Mouse (Mus musculus) olfactory bulb, adult 2 months (tissue): ENCODE results near the gene Ptbp3. TPM values are rescaled to one million over a fixed set of nuclear protein-coding genes. Genes with fewer than 3 reads are reported as not detected.

Experiments
- H3K27ac ChIP-seq: fragments of 200-500 bp; 2 replicates; pipeline ENCODE4 v1.5.1; 2012; ENCODE audit warnings: low read depth, low read length; ENCODE audit not compliant: insufficient read depth
- H3K4me1 ChIP-seq: fragments of 200-500 bp; 2 replicates; pipeline ENCODE4 v1.6.1; 2012; ENCODE audit warnings: low read length; ENCODE audit not compliant: control insufficient read depth, insufficient read depth
- H3K4me3 ChIP-seq: fragments of 200-500 bp; 2 replicates; pipeline ENCODE4 v1.5.1; 2012; ENCODE audit warnings: mild to moderate bottlenecking, low read depth, low read length, moderate library complexity; ENCODE audit not compliant: insufficient read depth
- CTCF ChIP-seq: fragments of 200-500 bp; IDR thresholded peaks from 2 replicates; pipeline ENCODE4 v1.5.1; 2012; ENCODE audit warnings: low read depth, mild to moderate bottlenecking, low read length, moderate library complexity; ENCODE audit not compliant: insufficient read depth
- POLR2A ChIP-seq: fragments of 200-500 bp; IDR thresholded peaks from 2 replicates; pipeline ENCODE4 v1.6.1; 2012; ENCODE audit warnings: mild to moderate bottlenecking, low read depth, low read length, moderate library complexity; ENCODE audit not compliant: insufficient read depth
- WGBS: fragments of 180-500 bp; shearing (Covaris S2); methylation state at CpG from one replicate; pipeline ENCODE4 v1.1.7; 2018; 5-methylcytosine and 5-hydroxymethylcytosine counted together
- polyA plus RNA-seq: library from polyadenylated mRNA; stranded (reverse); fragments of >200 nt; gene quantifications from 2 replicates; pipeline ENCODE4 v1.2.4, GENCODE M21; 2012; ENCODE audit warnings: low replicate concordance; ENCODE audit not compliant: missing spikeins, insufficient read depth, insufficient read length

The Ptbp3 gene
- polyA plus RNA-seq, 1 experiment, result not detected

DNA sequence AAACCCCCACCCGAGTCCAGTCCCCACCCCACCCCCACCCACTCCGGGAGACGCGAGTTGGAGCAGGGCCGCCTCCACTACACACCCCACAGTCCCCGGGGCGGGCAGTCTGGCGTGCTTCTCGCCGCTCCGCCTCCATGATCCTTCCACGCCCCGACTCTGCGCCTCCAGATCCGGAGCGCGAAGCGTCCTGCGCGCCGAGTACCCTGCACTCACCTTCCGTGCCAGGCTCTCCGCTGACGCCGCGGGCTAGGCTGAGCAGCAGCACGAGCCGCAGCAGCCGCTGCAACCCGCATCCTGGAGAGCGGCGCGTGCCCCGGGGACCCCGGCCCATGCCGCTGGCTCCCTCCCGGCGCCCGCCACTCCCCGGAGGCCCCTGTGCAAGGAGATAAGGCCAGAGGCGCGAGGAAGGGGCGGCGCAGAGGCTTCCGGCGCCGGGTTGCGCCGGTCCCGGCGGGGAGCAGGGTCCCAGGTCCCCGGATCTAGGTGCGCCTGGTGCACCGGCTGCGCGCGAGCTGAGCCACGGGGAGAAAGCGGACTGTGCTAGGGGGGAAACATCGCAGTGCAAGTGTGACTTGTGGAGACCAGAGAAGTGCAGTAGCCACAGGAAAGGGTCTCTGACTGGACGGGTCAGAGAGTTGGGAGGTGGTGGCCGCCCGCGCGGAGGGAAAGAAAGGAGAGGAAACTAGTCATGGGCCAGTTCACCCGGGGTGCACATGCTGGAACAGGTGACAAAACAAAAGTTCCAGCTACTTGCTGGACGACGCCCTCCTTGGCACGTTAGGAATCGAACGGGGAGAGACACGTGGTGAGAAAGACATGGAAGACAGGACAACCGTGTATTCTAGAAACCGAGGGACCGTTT lies 110.9 kb downstream of the Ptbp3 start, which contains the start of gene Susd1:
Susd1 (minus strand) TSS at position 644 of the 865 bp plus-strand sequence.
- Histone ChIP-seq H3K4me3 (peak within 1 kb of the TSS; percentile 72), H3K4me1 (peaks cover 2% of the 10 kb centered on the region; the same call in 1 of the 2 replicates), H3K27ac (no peak within 1 kb of the TSS)
- TF ChIP-seq CTCF (no peak), POLR2A (no peak)
- under 1% methylated on average over 75 of the region's 75 CpGs for WGBS

DNA sequence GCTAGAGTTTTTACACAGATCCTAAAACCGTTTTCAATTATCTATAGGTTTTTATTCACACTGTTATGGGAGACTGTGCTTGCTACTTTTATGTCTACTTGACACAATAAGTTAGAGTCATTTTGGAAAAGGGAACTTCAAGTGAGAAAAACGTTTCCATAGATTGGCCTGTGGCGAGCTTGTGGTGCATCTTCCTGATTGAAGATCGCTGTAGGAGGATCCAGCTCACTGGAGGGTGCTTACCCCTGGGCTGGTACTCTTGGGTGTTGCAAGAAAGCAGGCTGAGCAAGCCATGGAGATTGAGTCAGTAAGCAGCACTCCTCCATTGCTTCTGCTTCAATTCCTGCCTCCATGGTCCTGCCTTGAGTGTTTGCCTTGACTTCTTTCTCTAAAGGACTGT lies 113.2 kb downstream of the Ptbp3 start:
- Histone ChIP-seq H3K4me3 (no peak overlapping the region), H3K27ac (no peak overlapping the region), H3K4me1 (peaks cover 2% of the 10 kb centered on the region; the same call in 1 of the 2 replicates)
- TF ChIP-seq CTCF (no peak), POLR2A (no peak)
- 88% methylated on average over 4 of the region's 4 CpGs for WGBS

DNA sequence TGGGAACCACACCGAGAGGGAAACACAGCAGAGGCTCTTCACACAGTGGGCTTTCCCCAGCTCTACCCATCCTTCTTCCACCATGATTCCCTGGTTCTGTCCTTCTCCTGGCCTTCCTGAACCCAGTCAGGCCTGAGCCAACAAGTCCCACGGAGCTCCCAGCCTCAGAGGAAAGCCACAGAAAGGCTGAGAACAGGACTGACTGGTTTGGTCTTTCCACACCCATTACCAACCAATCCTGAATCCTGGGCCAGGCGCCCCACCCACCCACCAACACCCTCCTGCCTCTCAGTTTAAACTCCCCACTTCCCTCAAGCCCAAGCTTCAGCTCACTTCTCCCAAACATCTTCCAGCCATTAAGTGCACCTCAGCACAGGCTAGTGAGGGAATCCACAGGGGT lies 115.1 kb downstream of the Ptbp3 start:
- peaks cover 2% of the 10 kb centered on the region; the same call in 1 of the 2 replicates for H3K4me1 ChIP-seq
- H3K4me3 ChIP-seq, result no peak overlapping the region
- TF ChIP-seq CTCF (no peak), POLR2A (no peak)
- WGBS, result 87% methylated on average over 3 of the region's 3 CpGs
- H3K27ac ChIP-seq, result no peak overlapping the region

DNA sequence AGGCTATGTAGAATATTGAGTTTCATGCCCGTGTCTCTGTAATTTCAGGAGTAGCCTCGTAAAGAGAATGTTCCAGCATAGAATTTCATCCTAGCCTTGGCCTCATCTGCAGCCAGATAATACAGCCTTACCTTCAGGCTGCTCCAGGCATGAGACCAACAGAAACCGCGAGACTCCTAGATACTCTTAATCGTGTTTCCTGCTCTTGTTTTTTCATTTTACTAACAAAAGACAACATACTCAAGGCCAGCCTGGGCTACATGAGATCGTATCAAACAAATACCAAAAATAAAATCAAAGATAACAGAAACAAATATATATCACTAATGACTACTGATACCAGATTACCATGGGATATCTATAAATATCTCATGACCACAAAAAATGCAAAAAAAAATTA lies 120.0 kb downstream of the Ptbp3 start:
- WGBS, result 92% methylated on average over 6 of the region's 6 CpGs
- Histone ChIP-seq H3K4me3 (no peak overlapping the region), H3K27ac (no peak overlapping the region), H3K4me1 (peaks cover 5% of the 10 kb centered on the region; the same call in 1 of the 2 replicates)
- no peak for TF ChIP-seq POLR2A
- no peak for TF ChIP-seq CTCF

DNA sequence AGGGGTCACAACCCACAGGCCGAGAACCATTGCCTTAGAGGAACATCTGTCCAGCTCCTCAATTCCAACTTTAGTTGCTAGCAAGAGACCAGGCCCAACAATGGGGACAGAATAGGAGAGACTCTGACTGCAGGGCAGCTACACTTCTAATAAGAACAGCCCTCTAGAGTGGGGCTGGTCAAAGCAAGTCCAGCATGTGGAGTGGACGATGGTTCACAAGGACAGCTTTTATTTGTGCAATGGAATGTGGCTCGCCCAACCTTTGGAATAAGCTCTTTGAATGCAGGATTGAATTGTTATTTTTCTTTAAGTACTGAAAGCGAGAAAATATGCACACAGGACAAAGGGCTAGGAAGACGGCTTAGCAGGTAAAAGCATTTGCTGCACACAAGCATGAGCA lies 122.7 kb downstream of the Ptbp3 start:
- WGBS, result 94% methylated on average over 5 of the region's 5 CpGs
- Histone ChIP-seq H3K4me3 (no peak overlapping the region), H3K27ac (no peak overlapping the region), H3K4me1 (peaks cover 17% of the 10 kb centered on the region)
- TF ChIP-seq POLR2A (no peak), CTCF (no peak)

DNA sequence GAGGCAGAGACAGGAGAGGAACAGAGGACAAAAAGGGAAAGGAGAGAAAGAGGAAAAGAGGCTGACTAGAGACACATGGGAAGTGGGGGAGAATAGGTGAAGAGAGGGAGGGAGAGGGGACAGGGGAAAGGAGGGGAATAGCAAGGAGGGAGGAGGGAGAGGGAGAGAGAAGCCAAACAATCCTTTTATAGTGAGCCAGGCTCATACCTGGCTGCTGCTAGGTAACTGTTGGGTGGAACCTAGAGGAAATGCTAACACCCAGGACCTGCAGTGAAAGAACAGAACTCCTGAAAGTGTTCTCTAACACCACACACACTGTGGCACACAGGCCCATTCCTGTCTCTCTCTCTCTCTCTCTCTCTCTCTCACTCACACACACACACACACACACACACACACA lies 126.4 kb downstream of the Ptbp3 start:
- Histone ChIP-seq H3K4me3 (no peak overlapping the region), H3K27ac (no peak overlapping the region), H3K4me1 (peaks cover 17% of the 10 kb centered on the region)
- no peak for TF ChIP-seq CTCF
- no peak for TF ChIP-seq POLR2A

DNA sequence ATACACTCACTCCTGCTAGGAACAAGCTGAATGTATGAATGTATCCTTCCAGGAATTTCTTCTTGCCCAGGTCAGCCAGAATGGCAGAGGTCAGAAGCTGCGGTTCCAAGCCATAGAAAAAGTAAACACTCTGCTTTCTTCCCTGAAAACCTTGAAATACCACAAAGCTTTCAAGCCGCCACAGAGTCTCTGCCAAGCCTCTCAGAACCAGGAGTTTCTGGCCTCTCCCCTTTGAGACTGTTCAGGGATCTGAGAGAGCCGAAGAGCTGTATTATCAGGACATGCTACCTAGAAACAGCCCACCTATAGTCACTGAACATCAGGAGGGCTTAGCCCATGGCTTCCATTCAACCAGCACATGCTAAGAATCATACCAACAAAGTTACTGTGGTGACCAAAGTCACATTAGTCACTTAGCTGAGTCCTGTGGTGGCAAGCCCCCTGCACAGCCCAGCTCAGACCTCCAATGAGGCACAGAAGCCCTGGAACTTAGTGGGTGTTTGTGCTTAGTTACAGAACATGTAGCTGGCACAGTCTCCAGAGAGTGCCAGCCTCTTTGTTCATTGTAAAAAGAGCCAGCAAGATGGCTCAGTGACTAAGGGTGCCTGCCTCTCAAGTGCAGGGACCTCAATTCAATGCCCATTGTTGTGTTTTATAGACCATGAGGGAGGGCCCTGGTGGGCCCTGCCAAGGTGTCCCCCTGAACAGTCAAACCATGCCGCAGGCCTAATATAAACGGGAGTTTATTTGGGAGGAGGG lies 127.0 kb downstream of the Ptbp3 start:
- WGBS, result 48% methylated on average over 5 of the region's 5 CpGs
- H3K27ac ChIP-seq, result no peak overlapping the region; the same call in 1 of the 2 replicates
- H3K4me3 ChIP-seq, result no peak overlapping the region
- peaks cover 17% of the 10 kb centered on the region for H3K4me1 ChIP-seq
- TF ChIP-seq POLR2A (no peak), CTCF (no peak)

Other genes with a start within 250 kb of the Ptbp3 start
- 216 TPM in 1 of 2 replicates, not detected in the other for gene Susd1, start 110.7 kb downstream of the Ptbp3 start, polyA plus RNA-seq
- not detected in 2 replicates for gene Hsdl2, start 32.2 kb upstream of the Ptbp3 start, polyA plus RNA-seq
- gene E130308A19Rik, start 76.8 kb upstream of the Ptbp3 start, polyA plus RNA-seq, result not detected in 2 replicates